23 mouse cellular contexts compared by ENCODE assay signal in genomic region chr1:162609633-162610250, GRCm38 (mm10). TPM values are rescaled to one million over a fixed set of nuclear protein-coding genes. Genes with fewer than 3 reads are reported as not detected.
DNase-seq lines count a peak whose midpoint lies in the region; ATAC-seq lines count a peak whose summit lies in the region.
"Had no signal": no experiment of that assay in that cellular context is flagged by ENCODE, and none has a peak within 500 bp of the region (broad histone marks: within the 10 kb centered on the region; RNA-seq: fewer than 3 reads in every experiment).

No protein-coding gene starts in this region.

- H3K9ac ChIP-seq in embryonic facial prominence, embryonic 11.5 days (replicated peaks; ENCODE audit: low read length), result no peak overlapping the region
- H3K9ac ChIP-seq in hindbrain, embryonic 12.5 days, result no peak overlapping the region
- no peak overlapping the region for H3K9ac ChIP-seq in hindbrain, embryonic 11.5 days (ENCODE audit: low read depth, low read length)
- no peak overlapping the region for H3K9ac ChIP-seq in midbrain, embryonic 12.5 days (replicated peaks)
- H3K9ac ChIP-seq: heart, embryonic 12.5 days; liver, embryonic 12.5 days; lung, embryonic 14.5 days; neural tube, embryonic 12.5 days had no signal

- H3K4me2 ChIP-seq in embryonic facial prominence, embryonic 11.5 days (ENCODE audit: low read depth, low read length), result no peak overlapping the region
- no peak overlapping the region for H3K4me2 ChIP-seq in hindbrain, embryonic 12.5 days (replicated peaks)
- H3K4me2 ChIP-seq in hindbrain, embryonic 11.5 days (replicated peaks; ENCODE audit: low read depth, low read length), result no peak overlapping the region
- no peak overlapping the region for H3K4me2 ChIP-seq in midbrain, embryonic 12.5 days (replicated peaks)
- H3K4me2 ChIP-seq: heart, embryonic 12.5 days; liver, embryonic 12.5 days; lung, embryonic 14.5 days; neural tube, embryonic 12.5 days had no signal

- DNase-seq in embryonic facial prominence, embryonic 11.5 days (ENCODE audit: low spot score), result peak; percentile 39
- DNase-seq in embryonic facial prominence, embryonic 10.5 days (ENCODE audit: low spot score), result no peak
- no peak for DNase-seq in hindbrain, embryonic 11.5 days (ENCODE audit: low spot score)
- peak; percentile 10 to 18 for DNase-seq in adrenal gland, postnatal 36 days
- DNase-seq in right cerebral cortex, postnatal 4 days, result no peak
- DNase-seq: cerebellum, postnatal 10 days; heart, postnatal 36 days; kidney, adult 2 months; kidney, postnatal 14 days; lung, embryonic 14.5 days; lung, postnatal 4 days had no signal

- no peak for ATAC-seq in embryonic facial prominence, embryonic 11.5 days (replicated peaks; ENCODE audit: insufficient number of reproducible peaks, low FRiP score, low TSS enrichment, low read depth)
- ATAC-seq in hindbrain, embryonic 12.5 days (ENCODE audit: low FRiP score), result peak; percentile 69; the same call in 1 of the 2 replicates
- no peak for ATAC-seq in hindbrain, embryonic 11.5 days (ENCODE audit: low FRiP score)
- peak; percentile 92 for ATAC-seq in midbrain, embryonic 12.5 days (ENCODE audit: low FRiP score, low read depth)
- ATAC-seq: liver, embryonic 12.5 days had no signal

- H3K4me3 ChIP-seq in embryonic facial prominence, embryonic 11.5 days (ENCODE audit: low read depth, low read length), result no peak overlapping the region
- H3K4me3 ChIP-seq in embryonic facial prominence, embryonic 10.5 days, result no peak overlapping the region
- H3K4me3 ChIP-seq in hindbrain, embryonic 12.5 days, result no peak overlapping the region
- H3K4me3 ChIP-seq in hindbrain, embryonic 11.5 days (ENCODE audit: low read depth, low read length), result no peak overlapping the region
- no peak overlapping the region for H3K4me3 ChIP-seq in midbrain, embryonic 12.5 days
- H3K4me3 ChIP-seq: heart, embryonic 12.5 days; liver, embryonic 12.5 days; neural tube, embryonic 12.5 days had no signal

- H3K36me3 ChIP-seq in embryonic facial prominence, embryonic 11.5 days (replicated peaks; ENCODE audit: control insufficient read depth, insufficient read depth, low read depth, low read length), result no peaks in the 10 kb centered on the region
- H3K36me3 ChIP-seq in embryonic facial prominence, embryonic 10.5 days (replicated peaks), result no peaks in the 10 kb centered on the region
- no peaks in the 10 kb centered on the region for H3K36me3 ChIP-seq in hindbrain, embryonic 12.5 days
- H3K36me3 ChIP-seq in hindbrain, embryonic 11.5 days (ENCODE audit: control insufficient read depth, insufficient read depth, low read length), result no peaks in the 10 kb centered on the region
- no peaks in the 10 kb centered on the region for H3K36me3 ChIP-seq in midbrain, embryonic 12.5 days
- H3K36me3 ChIP-seq: liver, embryonic 12.5 days; neural tube, embryonic 12.5 days had no signal

- H3K4me1 ChIP-seq in embryonic facial prominence, embryonic 11.5 days (ENCODE audit: control insufficient read depth, insufficient read depth, low read length), result no peaks in the 10 kb centered on the region
- peaks cover 5% of the 10 kb centered on the region for H3K4me1 ChIP-seq in embryonic facial prominence, embryonic 10.5 days
- no peaks in the 10 kb centered on the region for H3K4me1 ChIP-seq in hindbrain, embryonic 12.5 days
- H3K4me1 ChIP-seq in hindbrain, embryonic 11.5 days (replicated peaks; ENCODE audit: control insufficient read depth, insufficient read depth, low read length), result no peaks in the 10 kb centered on the region
- H3K4me1 ChIP-seq in midbrain, embryonic 12.5 days, result peaks cover 13% of the 10 kb centered on the region; the same call in 1 of the 2 replicates
- H3K4me1 ChIP-seq: heart, embryonic 12.5 days; liver, embryonic 12.5 days; neural tube, embryonic 12.5 days had no signal

- H3K9me3 ChIP-seq in embryonic facial prominence, embryonic 11.5 days (replicated peaks; ENCODE audit: control insufficient read depth, low read length), result no peaks in the 10 kb centered on the region
- H3K9me3 ChIP-seq in embryonic facial prominence, embryonic 10.5 days, result no peaks in the 10 kb centered on the region
- H3K9me3 ChIP-seq in hindbrain, embryonic 12.5 days (replicated peaks), result no peaks in the 10 kb centered on the region
- H3K9me3 ChIP-seq in hindbrain, embryonic 11.5 days (ENCODE audit: control insufficient read depth, low read length), result no peaks in the 10 kb centered on the region
- no peaks in the 10 kb centered on the region for H3K9me3 ChIP-seq in midbrain, embryonic 12.5 days
- H3K9me3 ChIP-seq: G1E; heart, embryonic 12.5 days; liver, embryonic 12.5 days; neural tube, embryonic 12.5 days had no signal

- no peak overlapping the region for H3K27ac ChIP-seq in embryonic facial prominence, embryonic 11.5 days (replicated peaks; ENCODE audit: low read depth, low read length)
- no peak overlapping the region for H3K27ac ChIP-seq in embryonic facial prominence, embryonic 10.5 days (replicated peaks)
- H3K27ac ChIP-seq in hindbrain, embryonic 12.5 days, result no peak overlapping the region
- H3K27ac ChIP-seq in hindbrain, embryonic 11.5 days (ENCODE audit: low read depth, low read length), result no peak overlapping the region
- peak overlapping the region; percentile 52; the same call in 1 of the 2 replicates for H3K27ac ChIP-seq in midbrain, embryonic 12.5 days (replicated peaks)
- H3K27ac ChIP-seq: liver, embryonic 12.5 days; neural tube, embryonic 12.5 days had no signal

- WGBS in embryonic facial prominence, embryonic 11.5 days, result 37% methylated on average over 9 of the region's 9 CpGs
- WGBS in embryonic facial prominence, embryonic 10.5 days, result 43% methylated on average over 9 of the region's 9 CpGs
- WGBS in hindbrain, embryonic 12.5 days, result 39% methylated on average over 9 of the region's 9 CpGs
- WGBS in hindbrain, embryonic 11.5 days, result 42% methylated on average over 9 of the region's 9 CpGs
- WGBS in midbrain, embryonic 12.5 days, result 34% methylated on average over 9 of the region's 9 CpGs

- H3K27me3 ChIP-seq in embryonic facial prominence, embryonic 11.5 days (ENCODE audit: control insufficient read depth, insufficient read depth, low read length), result no peaks in the 10 kb centered on the region
- H3K27me3 ChIP-seq in embryonic facial prominence, embryonic 10.5 days (replicated peaks; ENCODE audit: low read depth, poor library complexity, severe bottlenecking), result no peaks in the 10 kb centered on the region
- no peaks in the 10 kb centered on the region for H3K27me3 ChIP-seq in hindbrain, embryonic 12.5 days
- no peaks in the 10 kb centered on the region for H3K27me3 ChIP-seq in hindbrain, embryonic 11.5 days (ENCODE audit: control insufficient read depth, insufficient read depth, low read length)
- H3K27me3 ChIP-seq in midbrain, embryonic 12.5 days, result no peaks in the 10 kb centered on the region
- H3K27me3 ChIP-seq: heart, embryonic 12.5 days; liver, embryonic 12.5 days; neural tube, embryonic 12.5 days had no signal

RNA-seq across cellular contexts. Expression of gene Myoc, which starts 29.2 kb away (rescaled TPM):
- polyA plus RNA-seq in embryonic facial prominence, embryonic 11.5 days (2014; fragmentation: Nextera tagmentation; extraction: Ambion mirVana), result 0.10 TPM in 1 of 2 replicates, not detected in the other
- not detected in 2 replicates for polyA plus RNA-seq in embryonic facial prominence, embryonic 10.5 days (2016; fragmentation: Nextera tagmentation; extraction: Ambion mirVana)
- not detected in 2 replicates for polyA plus RNA-seq in hindbrain, embryonic 12.5 days (2016; fragmentation: Nextera tagmentation; extraction: Ambion mirVana)
- not detected in 2 replicates for polyA plus RNA-seq in hindbrain, embryonic 11.5 days (2014; fragmentation: Nextera tagmentation; extraction: Ambion mirVana)
- 1 to 10 TPM; 2.5 to 3.3 TPM for total RNA-seq in adrenal gland, postnatal 36 days (2021)
- not detected in 2 replicates for polyA plus RNA-seq in midbrain, embryonic 12.5 days (2016; fragmentation: Nextera tagmentation; extraction: Ambion mirVana)
- polyA plus RNA-seq: G1E; heart, embryonic 12.5 days; limb, embryonic 11.5 days; liver, embryonic 12.5 days; lung, embryonic 14.5 days; neural tube, embryonic 12.5 days; stomach, embryonic 16.5 days had no signal

RNA-seq across cellular contexts. Expression of gene Vamp4, which starts 39.4 kb away (rescaled TPM):
- 73.0 and 82.1 TPM in 2 replicates for polyA plus RNA-seq in embryonic facial prominence, embryonic 11.5 days (2014; fragmentation: Nextera tagmentation; extraction: Ambion mirVana)
- polyA plus RNA-seq in embryonic facial prominence, embryonic 10.5 days (2016; fragmentation: Nextera tagmentation; extraction: Ambion mirVana), result 51.4 and 54.7 TPM in 2 replicates
- polyA plus RNA-seq in hindbrain, embryonic 12.5 days (2016; fragmentation: Nextera tagmentation; extraction: Ambion mirVana), result 68.4 and 74.9 TPM in 2 replicates
- 69.4 and 71.8 TPM in 2 replicates for polyA plus RNA-seq in hindbrain, embryonic 11.5 days (2014; fragmentation: Nextera tagmentation; extraction: Ambion mirVana)
- total RNA-seq in adrenal gland, postnatal 36 days (2021), result 10 to 100 TPM; 41.4 to 41.6 TPM
- polyA plus RNA-seq in midbrain, embryonic 12.5 days (2016; fragmentation: Nextera tagmentation; extraction: Ambion mirVana), result 66.0 and 68.8 TPM in 2 replicates

RNA-seq across cellular contexts. Expression of gene Myocos, which starts 48.3 kb away (rescaled TPM):
- not detected in 2 replicates for polyA plus RNA-seq in embryonic facial prominence, embryonic 11.5 days (2014; fragmentation: Nextera tagmentation; extraction: Ambion mirVana)
- not detected in 2 replicates for polyA plus RNA-seq in embryonic facial prominence, embryonic 10.5 days (2016; fragmentation: Nextera tagmentation; extraction: Ambion mirVana)
- polyA plus RNA-seq in hindbrain, embryonic 12.5 days (2016; fragmentation: Nextera tagmentation; extraction: Ambion mirVana), result not detected in 2 replicates
- polyA plus RNA-seq in hindbrain, embryonic 11.5 days (2014; fragmentation: Nextera tagmentation; extraction: Ambion mirVana), result not detected in 2 replicates
- not detected for total RNA-seq in adrenal gland, postnatal 36 days (2021)
- polyA plus RNA-seq in midbrain, embryonic 12.5 days (2016; fragmentation: Nextera tagmentation; extraction: Ambion mirVana), result not detected in 2 replicates
- total RNA-seq: G1E; gastrocnemius, postnatal 4 days; heart, postnatal 36 days; layer of hippocampus, adult 8-10 months; left cerebral cortex, adult 8-10 months had no signal
- polyA plus RNA-seq: frontal cortex, adult 2 months; G1E; heart, embryonic 12.5 days; kidney, adult 2 months; limb, embryonic 11.5 days; liver, embryonic 12.5 days; lung, embryonic 14.5 days; neural tube, embryonic 12.5 days; stomach, embryonic 16.5 days had no signal

Comparison
In these comparisons a context has a peak if more than half of its experiments do, and no peak if none do; other contexts are left out.
1. ATAC-seq: peak in hindbrain, embryonic 12.5 days (single experiment) and midbrain, embryonic 12.5 days (single experiment); none in embryonic facial prominence, embryonic 11.5 days (single experiment) and hindbrain, embryonic 11.5 days (single experiment).
2. DNase-seq: peak in embryonic facial prominence, embryonic 11.5 days (single experiment) and adrenal gland, postnatal 36 days (2 of 2); none in embryonic facial prominence, embryonic 10.5 days (single experiment), hindbrain, embryonic 11.5 days (single experiment) and right cerebral cortex, postnatal 4 days (single experiment).